Mouse (Mus musculus): ENCODE measurements around the gene Zfp513. TPM values are rescaled to one million over a fixed set of nuclear protein-coding genes. Genes with fewer than 3 reads are reported as not detected.
"Not testable (repeated sequence)": the region's sequence is repeated elsewhere in the genome, so short reads cannot be mapped to it uniquely, and the experiment has no call there.

Zfp513 gene
- polyA plus RNA-seq, 1 experiment from 2014 or later, result 8.2 TPM

- Histone ChIP-seq H3K9me3 (no peaks in the 10 kb centered on the region), H3K27me3 (no peaks in the 10 kb centered on the region), H3K9ac (peak overlapping the region; percentile 92), H3K27ac (peak overlapping the region; percentile 93), H3K4me1 (peaks cover 16% of the 10 kb centered on the region; the same call in 1 of the 2 replicates), H3K4me2 (peak overlapping the region; percentile 78), H3K36me3 (no peaks in the 10 kb centered on the region), H3K4me3 (peak overlapping the region; percentile 99)
- peak; percentile 46 for ATAC-seq (ENCODE audit: insufficient number of reproducible peaks, low FRiP score, low TSS enrichment, low read depth)
- WGBS, result under 1% methylated on average over 40 of the region's 40 CpGs
These were observed 17.9 kb upstream of the Zfp513 start for GRCm38 (mm10) chr5:31219911-31220447.

GRCm38 (mm10) chr5:31219474-31219873 is 17.4 kb upstream of the Zfp513 start:
- no peak for ATAC-seq (ENCODE audit: insufficient number of reproducible peaks, low FRiP score, low TSS enrichment, low read depth)
- H3K9ac ChIP-seq, result peak overlapping the region; percentile 92
- peak overlapping the region; percentile 99 for H3K4me3 ChIP-seq
- H3K27me3 ChIP-seq, result no peaks in the 10 kb centered on the region
- peaks cover 16% of the 10 kb centered on the region; the same call in 1 of the 2 replicates for H3K4me1 ChIP-seq
- no peaks in the 10 kb centered on the region for H3K9me3 ChIP-seq
- H3K36me3 ChIP-seq, result 0 out of 2 replicates have a peak, but pooled peaks cover 2% of the 10 kb centered on the region
- H3K27ac ChIP-seq, result peak overlapping the region; percentile 93
- H3K4me2 ChIP-seq, result peak overlapping the region; percentile 78
- WGBS, result 1% methylated on average over 11 of the region's 11 CpGs

- H3K27me3 ChIP-seq, result no peaks in the 10 kb centered on the region
- no peaks in the 10 kb centered on the region for H3K9me3 ChIP-seq
- WGBS, result 0% methylated on average over 2 of the region's 2 CpGs
- H3K4me1 ChIP-seq, result peaks cover 16% of the 10 kb centered on the region; the same call in 1 of the 2 replicates
- H3K9ac ChIP-seq, result no peak overlapping the region
- H3K27ac ChIP-seq, result no peak overlapping the region
- peak overlapping the region; percentile 78 for H3K4me2 ChIP-seq
- H3K36me3 ChIP-seq, result 0 out of 2 replicates have a peak, but pooled peaks cover 2% of the 10 kb centered on the region
- H3K4me3 ChIP-seq, result peak overlapping the region; percentile 99
- ATAC-seq (ENCODE audit: insufficient number of reproducible peaks, low FRiP score, low TSS enrichment, low read depth), result no peak
These were observed 17.0 kb upstream of the Zfp513 start for GRCm38 (mm10) chr5:31219070-31219469.

GRCm38 (mm10) chr5:31218294-31218693 is 16.2 kb upstream of the Zfp513 start:
- Histone ChIP-seq H3K9ac (no peak overlapping the region), H3K4me3 (no peak overlapping the region), H3K4me2 (no peak overlapping the region), H3K9me3 (no peaks in the 10 kb centered on the region), H3K27ac (no peak overlapping the region), H3K27me3 (no peaks in the 10 kb centered on the region), H3K36me3 (0 out of 2 replicates have a peak, but pooled peaks cover 2% of the 10 kb centered on the region), H3K4me1 (peaks cover 16% of the 10 kb centered on the region; the same call in 1 of the 2 replicates)
- ATAC-seq (ENCODE audit: insufficient number of reproducible peaks, low FRiP score, low TSS enrichment, low read depth), result no peak
- WGBS, result 63% methylated on average over 7 of the region's 7 CpGs

- 91% methylated on average over 6 of the region's 6 CpGs for WGBS
- H3K27me3 ChIP-seq; H3K4me2 ChIP-seq; H3K9ac ChIP-seq; ATAC-seq (ENCODE audit: insufficient number of reproducible peaks, low FRiP score, low TSS enrichment, low read depth); H3K9me3 ChIP-seq; H3K4me3 ChIP-seq; H3K36me3 ChIP-seq; H3K27ac ChIP-seq: not testable (repeated sequence)
- peaks cover 16% of the 10 kb centered on the region; the same call in 1 of the 2 replicates for H3K4me1 ChIP-seq
These were observed 14.5 kb upstream of the Zfp513 start for GRCm38 (mm10) chr5:31216554-31216953.

- Histone ChIP-seq H3K27me3 (no peaks in the 10 kb centered on the region), H3K36me3 (peaks cover 62% of the 10 kb centered on the region), H3K9me3 (peaks cover 5% of the 10 kb centered on the region; the same call in 1 of the 2 replicates), H3K9ac (no peak overlapping the region), H3K4me3 (no peak overlapping the region), H3K27ac (no peak overlapping the region), H3K4me2 (no peak overlapping the region), H3K4me1 (peaks cover 27% of the 10 kb centered on the region)
- WGBS, result 90% methylated on average over 6 of the region's 6 CpGs
- no peak for ATAC-seq (ENCODE audit: insufficient number of reproducible peaks, low FRiP score, low TSS enrichment, low read depth)
These were observed 2.3 kb upstream of the Zfp513 start for GRCm38 (mm10) chr5:31204421-31204820.

- Histone ChIP-seq H3K4me3 (no peak overlapping the region), H3K4me1 (peaks cover 27% of the 10 kb centered on the region), H3K36me3 (peaks cover 68% of the 10 kb centered on the region), H3K9me3 (peaks cover 5% of the 10 kb centered on the region; the same call in 1 of the 2 replicates), H3K27me3 (no peaks in the 10 kb centered on the region), H3K4me2 (no peak overlapping the region), H3K27ac (no peak overlapping the region), H3K9ac (no peak overlapping the region)
- 96% methylated on average over 2 of the region's 2 CpGs for WGBS
- ATAC-seq (ENCODE audit: insufficient number of reproducible peaks, low FRiP score, low TSS enrichment, low read depth), result no peak
These were observed 1.8 kb upstream of the Zfp513 start for GRCm38 (mm10) chr5:31203866-31204265.

- 83% methylated on average over 7 of the region's 7 CpGs for WGBS
- Histone ChIP-seq H3K4me1 (peaks cover 27% of the 10 kb centered on the region), H3K36me3 (peaks cover 74% of the 10 kb centered on the region), H3K9me3 (peaks cover 5% of the 10 kb centered on the region; the same call in 1 of the 2 replicates), H3K9ac (peak overlapping the region; percentile 37; the same call in 1 of the 2 replicates), H3K4me3 (peak overlapping the region; percentile 92), H3K27me3 (no peaks in the 10 kb centered on the region), H3K27ac (peak overlapping the region; percentile 81), H3K4me2 (peak overlapping the region; percentile 80)
- no peak for ATAC-seq (ENCODE audit: insufficient number of reproducible peaks, low FRiP score, low TSS enrichment, low read depth)
These were observed 830 bp upstream of the Zfp513 start for GRCm38 (mm10) chr5:31202933-31203332.

- WGBS, result 16% methylated on average over 13 of the region's 13 CpGs
- H3K9me3 ChIP-seq, result peaks cover 5% of the 10 kb centered on the region; the same call in 1 of the 2 replicates
- H3K4me2 ChIP-seq, result peak overlapping the region; percentile 72
- H3K36me3 ChIP-seq, result peaks cover 78% of the 10 kb centered on the region
- H3K27me3 ChIP-seq, result no peaks in the 10 kb centered on the region
- peak overlapping the region; percentile 92 for H3K4me3 ChIP-seq
- H3K9ac ChIP-seq, result peak overlapping the region; percentile 95
- no peak for ATAC-seq (ENCODE audit: insufficient number of reproducible peaks, low FRiP score, low TSS enrichment, low read depth)
- peaks cover 30% of the 10 kb centered on the region for H3K4me1 ChIP-seq
- H3K27ac ChIP-seq, result peak overlapping the region; percentile 84
These were observed 911 bp downstream of the Zfp513 start for GRCm38 (mm10) chr5:31201042-31201741.

- Histone ChIP-seq H3K4me3 (peak overlapping the region; percentile 92; the same call in 1 of the 2 replicates), H3K9me3 (peaks cover 5% of the 10 kb centered on the region; the same call in 1 of the 2 replicates), H3K27me3 (no peaks in the 10 kb centered on the region), H3K9ac (no peak overlapping the region), H3K27ac (no peak overlapping the region), H3K4me1 (peaks cover 30% of the 10 kb centered on the region), H3K4me2 (no peak overlapping the region), H3K36me3 (peaks cover 79% of the 10 kb centered on the region)
- ATAC-seq (ENCODE audit: insufficient number of reproducible peaks, low FRiP score, low TSS enrichment, low read depth), result peak; percentile 3; the same call in 1 of the 2 replicates
- WGBS, result 89% methylated on average over 27 of the region's 27 CpGs
These were observed 1.8 kb downstream of the Zfp513 start for GRCm38 (mm10) chr5:31200327-31200768.

GRCm38 (mm10) chr5:31199893-31200292 is 2.2 kb downstream of the Zfp513 start:
- Histone ChIP-seq H3K4me3 (no peak overlapping the region), H3K4me1 (peaks cover 33% of the 10 kb centered on the region), H3K27me3 (no peaks in the 10 kb centered on the region), H3K9ac (no peak overlapping the region), H3K36me3 (peaks cover 79% of the 10 kb centered on the region), H3K4me2 (no peak overlapping the region), H3K27ac (no peak overlapping the region), H3K9me3 (peaks cover 5% of the 10 kb centered on the region; the same call in 1 of the 2 replicates)
- WGBS, result 83% methylated on average over 9 of the region's 9 CpGs
- ATAC-seq (ENCODE audit: insufficient number of reproducible peaks, low FRiP score, low TSS enrichment, low read depth), result no peak

All from limb, embryonic 15.5 days (tissue).